Mouse (Mus musculus) ES-E14 (cell line): Measurements from ENCODE around the gene Rpl13a.

Experiments
- CHD2 ChIP-seq: IDR thresholded peaks from 2 replicates; pipeline ENCODE4 v1.6.1; 2014; ENCODE audit warnings: mild to moderate bottlenecking, low read depth, low read length, inconsistent platforms
- HCFC1 ChIP-seq: IDR thresholded peaks from 2 replicates; pipeline ENCODE4 v1.6.1; 2012; ENCODE audit warnings: low read length, inconsistent platforms, borderline replicate concordance; ENCODE audit not compliant: insufficient read depth
- MAFK ChIP-seq: IDR thresholded peaks from 2 replicates; pipeline ENCODE4 v1.6.1; 2014; ENCODE audit warnings: mild to moderate bottlenecking, low read depth, low read length, inconsistent platforms; ENCODE audit not compliant: insufficient read depth
- ZC3H11A ChIP-seq: IDR thresholded peaks from 2 replicates; pipeline ENCODE4 v1.6.1; 2012; ENCODE audit warnings: low read depth, mild to moderate bottlenecking, inconsistent platforms, low read length, borderline replicate concordance

DNA sequence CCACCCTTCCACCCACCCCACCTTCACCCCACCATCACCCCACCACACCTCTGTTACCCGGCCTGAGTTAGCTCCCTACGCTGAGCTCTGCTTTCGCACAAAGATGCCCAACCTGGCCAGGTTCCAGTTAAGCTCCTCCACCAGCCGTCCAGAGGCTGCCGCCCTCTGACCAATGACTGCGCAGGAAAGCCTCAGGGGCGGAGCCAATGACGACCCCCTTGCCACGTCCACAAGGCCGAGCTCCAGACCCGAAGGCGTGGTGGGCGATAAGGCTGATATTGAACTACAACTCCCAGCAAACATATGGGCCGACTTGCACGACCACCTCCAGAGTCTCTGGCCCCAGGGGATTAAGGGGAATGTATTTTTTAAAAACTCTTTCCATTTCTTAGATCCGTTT is 36.5 kb downstream of the Rpl13a start, which contains the start of gene Rcn3:
- no peak for TF ChIP-seq MAFK
- no peak for TF ChIP-seq ZC3H11A
- no peak for TF ChIP-seq CHD2
- peak; percentile 84 for TF ChIP-seq HCFC1
